Mouse (Mus musculus): ENCODE data around the gene Qk. TPM values are rescaled to one million over a fixed set of nuclear protein-coding genes. Genes with fewer than 3 reads are reported as not detected.

Qk gene
- 100 to 1,000 TPM; 548 to 551 TPM for total RNA-seq (2021)

DNA sequence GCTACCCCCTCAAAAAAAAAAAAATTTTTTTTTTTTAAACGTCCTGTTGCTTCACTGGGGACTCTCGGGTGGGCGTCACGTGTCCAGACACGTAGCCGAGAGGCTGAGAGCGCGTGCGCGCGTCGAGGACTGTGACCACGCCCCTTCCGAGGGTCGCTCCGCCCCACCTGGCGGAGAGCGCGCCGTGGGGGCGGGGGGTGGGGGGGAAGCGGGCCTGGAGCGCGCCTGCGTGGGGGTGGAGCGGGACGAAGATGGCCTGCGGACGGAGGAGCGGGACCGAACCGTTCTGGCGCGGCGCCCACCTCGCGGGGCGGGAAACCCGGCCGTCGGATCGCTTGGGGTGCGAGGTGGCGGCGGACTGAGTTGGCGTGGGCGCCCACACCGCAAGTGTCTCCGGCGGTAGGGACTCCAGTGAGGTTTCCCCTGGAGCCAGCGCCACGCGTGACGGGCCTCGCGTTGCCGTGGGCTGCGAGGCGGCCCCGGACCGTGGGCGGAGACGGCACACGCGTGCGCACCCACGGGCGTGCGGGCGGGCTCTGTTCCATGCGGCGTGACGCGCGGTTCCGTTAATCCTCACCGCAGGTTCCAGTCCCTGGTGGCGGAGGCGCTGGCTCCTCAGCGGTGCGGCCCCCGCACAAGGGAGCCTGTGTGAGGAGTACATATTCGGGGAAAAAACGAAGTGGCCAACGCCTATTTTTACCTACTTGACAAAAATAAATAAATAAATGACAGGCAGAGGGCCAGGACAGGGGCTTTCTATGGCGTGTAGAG, at the start of gene Qk:
Qk (minus strand) TSS at position 170 of the 771 bp plus-strand sequence.
- intact Hi-C loops (cut with DNase I): loop anchor here (1.0 to 10.0 kb wide), 6 partner anchors 15 to 425 kb away; no protein-coding TSS in a partner anchor

DNA sequence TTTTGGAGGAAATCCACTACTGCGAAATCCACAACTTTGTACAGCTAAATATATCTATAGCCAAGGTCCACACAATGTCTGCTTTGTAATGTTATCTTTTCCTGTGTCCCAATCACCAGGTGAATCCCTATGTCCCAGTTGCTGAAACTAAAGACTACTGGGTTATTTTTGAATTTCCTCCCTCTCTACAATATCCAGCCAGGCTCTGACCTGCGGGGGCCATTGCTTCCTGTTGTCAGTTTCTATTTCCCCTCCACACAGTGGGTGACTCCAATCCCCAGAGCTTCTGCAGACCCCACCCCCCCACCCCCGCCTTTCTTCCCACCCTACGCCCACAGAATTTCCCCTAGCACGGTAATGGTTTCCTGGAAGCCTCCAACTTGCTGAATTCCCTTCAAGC, 47.4 kb upstream of the Qk start:
- DNase-seq: no peak
- intact Hi-C loops (cut with DNase I): loop anchor here (1.0 to 2.0 kb wide), 3 partner anchors 23 to 46 kb away; no protein-coding TSS in a partner anchor

More for the DNA sequence above, at the start of gene Qk:
- peak; percentile 95 to 96 for DNase-seq

DNA sequence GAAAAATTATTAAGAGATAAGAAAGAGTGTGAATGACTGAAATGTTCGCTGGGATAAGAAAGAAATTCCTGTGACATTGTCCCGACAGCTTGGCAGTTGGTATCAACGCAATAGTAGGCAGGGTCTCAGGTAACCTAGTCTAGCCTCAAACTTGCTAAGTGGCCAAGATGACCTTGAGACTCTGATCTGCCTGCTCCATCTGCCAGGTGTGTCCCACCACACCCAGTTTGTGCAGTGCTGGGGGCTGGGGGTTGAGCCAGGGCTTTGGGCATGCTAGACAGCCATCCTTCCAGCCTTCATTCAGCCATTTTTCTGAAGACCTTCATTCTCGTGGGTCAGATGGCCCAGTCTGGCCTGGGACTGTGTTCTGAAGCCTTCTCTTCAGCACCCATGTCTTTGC, 46.9 kb upstream of the Qk start:
- intact Hi-C loops (cut with DNase I): loop anchor here (2.0 kb wide), 2 partner anchors 32 to 46 kb away; no protein-coding TSS in a partner anchor
- DNase-seq: no peak

- intact Hi-C loops (cut with DNase I): loop anchor here (2.0 kb wide), 2 partner anchors 31 to 45 kb away; no protein-coding TSS in a partner anchor
- DNase-seq: no peak
These were observed 46.1 kb upstream of the Qk start for GRCm38 (mm10) chr17:10365501-10366482.

DNA sequence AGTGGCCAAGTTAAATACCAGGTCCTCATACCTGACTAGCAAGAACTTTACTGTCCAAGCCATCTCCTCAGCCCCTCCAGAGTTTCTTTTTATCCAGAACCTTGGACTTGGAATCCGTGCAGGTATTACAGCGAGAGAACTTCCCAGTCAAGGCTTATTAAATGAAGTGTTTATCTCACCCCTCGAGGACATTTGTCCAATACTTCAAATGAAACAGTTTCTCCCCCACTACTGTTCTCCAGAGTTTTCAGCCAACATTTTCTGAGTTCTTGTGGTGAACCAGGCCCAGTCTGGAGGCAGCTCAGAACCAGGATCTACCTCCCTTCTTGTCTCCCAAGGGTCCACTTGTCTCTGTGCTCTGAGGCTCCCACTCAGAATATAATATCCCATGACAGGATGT, 43.5 kb upstream of the Qk start:
- intact Hi-C loops (cut with DNase I): no loop called here
- no peak for DNase-seq

GRCm38 (mm10) chr17:10361882-10362291, 42.2 kb upstream of the Qk start:
- intact Hi-C loops (cut with DNase I): no loop called here
- DNase-seq: no peak

DNA sequence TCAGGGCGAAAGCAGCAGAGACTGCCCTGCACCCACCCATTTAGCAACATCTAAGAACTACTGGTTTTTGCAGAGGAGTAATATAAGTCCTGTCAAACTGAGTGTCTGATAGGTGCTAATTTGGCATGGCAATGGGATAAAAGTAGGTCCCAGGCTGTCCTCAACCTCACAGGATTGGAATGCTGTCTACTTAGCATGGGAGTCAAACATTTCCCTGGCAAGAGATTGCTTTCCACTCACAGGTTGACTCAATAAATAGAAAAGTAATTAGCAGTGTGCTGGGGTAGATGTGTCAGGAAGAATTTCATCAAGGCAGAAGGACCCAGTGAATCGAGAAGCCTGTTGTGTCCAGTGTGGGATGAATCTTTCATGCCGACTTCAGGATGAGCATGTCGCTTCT, 41.1 kb upstream of the Qk start:
- peak in 1 of 2 experiments; percentile 49 for DNase-seq
- intact Hi-C loops (cut with DNase I): no loop called here

DNA sequence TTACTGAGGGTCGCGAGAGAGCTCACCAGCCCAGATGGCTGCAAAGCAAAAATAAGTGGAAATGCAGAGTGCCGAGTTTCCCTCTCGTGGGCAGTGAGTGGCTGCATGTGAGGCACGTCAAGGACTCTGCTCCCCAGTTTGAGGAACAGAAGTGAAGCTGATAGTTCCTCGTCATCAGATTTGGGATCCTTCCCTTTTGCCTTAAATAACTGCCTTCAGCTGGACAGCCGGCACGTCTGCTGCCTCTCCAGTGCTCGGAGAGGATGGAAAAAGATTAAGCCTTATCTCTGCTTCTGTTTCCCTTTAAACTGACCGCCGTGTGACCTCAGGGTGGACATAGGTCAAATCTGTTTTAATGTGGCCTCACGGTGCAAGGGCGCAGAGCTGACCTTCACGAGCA, 39.8 kb upstream of the Qk start:
- intact Hi-C loops (cut with DNase I): loop anchor here (2.0 kb wide), 1 partner anchor 17 kb away; no protein-coding TSS in a partner anchor
- no peak for DNase-seq

DNA sequence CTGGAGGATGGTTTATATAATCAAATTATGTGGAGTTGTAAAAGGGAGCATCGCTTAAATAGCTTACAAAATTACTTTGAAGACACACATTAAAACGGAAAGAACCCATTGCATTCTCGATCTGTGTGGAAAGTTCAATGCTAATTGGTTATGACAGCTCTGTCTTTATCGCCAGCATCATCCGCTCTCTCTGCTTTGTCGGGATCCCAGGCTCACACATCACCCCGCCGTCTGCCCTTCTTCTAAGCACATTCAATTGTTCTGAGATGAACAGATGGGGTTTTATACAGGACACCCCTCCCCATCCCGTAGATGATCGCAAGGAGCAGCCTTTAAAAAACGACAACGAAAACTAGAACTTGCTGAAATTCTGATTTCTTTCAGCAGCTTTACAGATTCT, 37.7 kb upstream of the Qk start:
- intact Hi-C loops (cut with DNase I): no loop called here
- no peak for DNase-seq

GRCm38 (mm10) chr17:10356294-10356693, 36.6 kb upstream of the Qk start:
- no peak for DNase-seq
- intact Hi-C loops (cut with DNase I): no loop called here

DNA sequence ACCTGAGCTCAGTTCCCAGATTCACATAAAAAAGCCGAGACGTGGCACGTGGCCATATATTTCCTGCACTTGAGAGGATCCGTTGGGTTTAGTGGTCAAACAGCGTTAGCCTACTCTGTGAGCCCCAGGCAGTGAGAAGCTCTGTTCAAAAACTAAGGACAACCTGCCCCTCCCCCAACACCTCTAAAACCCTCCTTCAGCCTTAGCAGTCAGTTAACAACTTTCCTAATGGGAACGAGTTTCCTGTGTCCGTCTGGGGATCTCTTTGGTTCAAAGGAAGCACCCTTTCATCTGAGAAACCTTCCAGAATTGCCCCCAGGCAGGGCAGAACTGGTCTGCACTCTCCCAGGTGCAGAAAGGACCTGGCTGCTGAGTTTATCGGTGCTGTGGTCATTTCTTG, 36.1 kb upstream of the Qk start:
- intact Hi-C loops (cut with DNase I): no loop called here
- DNase-seq: no peak

- DNase-seq: no peak
- intact Hi-C loops (cut with DNase I): no loop called here
These were observed 18.6 kb upstream of the Qk start for GRCm38 (mm10) chr17:10338286-10338685.

GRCm38 (mm10) chr17:10336558-10336957, 16.9 kb upstream of the Qk start:
- intact Hi-C loops (cut with DNase I): no loop called here
- no peak for DNase-seq

GRCm38 (mm10) chr17:10335809-10336499, 16.3 kb upstream of the Qk start:
- peak in 1 of 2 experiments; percentile 59 for DNase-seq
- intact Hi-C loops (cut with DNase I): loop anchor here (2.0 kb wide), 2 partner anchors 15 to 31 kb away; no protein-coding TSS in a partner anchor

GRCm38 (mm10) chr17:10334957-10335690, 15.5 kb upstream of the Qk start:
- DNase-seq: peak; percentile 86 to 88
- intact Hi-C loops (cut with DNase I): loop anchor here (2.0 kb wide), 2 partner anchors 14 to 32 kb away; no protein-coding TSS in a partner anchor

- DNase-seq: no peak
- intact Hi-C loops (cut with DNase I): loop anchor here (2.0 kb wide), 2 partner anchors 14 to 32 kb away; no protein-coding TSS in a partner anchor
These were observed 14.8 kb upstream of the Qk start for GRCm38 (mm10) chr17:10334481-10334880.

DNA sequence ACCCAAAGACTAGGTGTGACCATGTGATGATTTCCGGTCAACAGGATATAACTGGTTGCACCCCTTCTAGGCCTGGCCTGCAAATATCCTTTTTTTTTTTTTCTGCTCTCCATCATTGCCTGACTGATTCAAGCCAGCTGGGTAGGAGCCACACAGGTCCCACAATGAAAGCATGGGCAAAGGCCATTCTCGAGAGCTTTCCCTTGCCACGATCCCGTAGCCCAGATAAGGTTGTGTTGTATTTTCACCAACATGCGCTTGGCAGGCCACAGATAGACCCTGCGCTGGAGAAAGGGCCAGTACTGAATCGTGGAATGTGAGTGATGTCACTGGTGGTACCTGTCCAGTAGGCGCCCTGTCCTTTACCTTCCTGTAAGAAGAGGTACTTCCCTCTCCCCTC, 13.7 kb upstream of the Qk start:
- intact Hi-C loops (cut with DNase I): no loop called here
- DNase-seq: no peak

GRCm38 (mm10) chr17:10332127-10332526, 12.5 kb upstream of the Qk start:
- DNase-seq: no peak
- intact Hi-C loops (cut with DNase I): no loop called here

DNA sequence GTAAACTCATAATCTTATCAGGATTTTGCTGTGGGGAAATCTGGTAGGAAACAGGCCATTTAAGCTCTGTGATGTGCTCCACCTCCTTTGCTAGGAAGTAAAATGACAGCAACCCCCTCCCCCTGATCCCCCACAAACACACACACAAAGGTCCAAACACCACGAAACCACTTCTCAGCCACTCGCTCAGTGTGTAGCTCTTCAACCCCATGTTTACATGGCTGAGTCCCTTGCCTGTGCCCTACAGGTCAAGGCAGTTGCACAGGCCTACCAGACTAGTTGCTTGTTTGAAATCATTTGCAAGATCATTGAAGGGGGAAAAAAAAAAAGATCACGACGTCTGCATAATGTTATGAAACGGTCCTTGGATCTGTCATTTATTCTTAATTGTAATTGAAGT, 9.8 kb upstream of the Qk start:
- no peak for DNase-seq
- intact Hi-C loops (cut with DNase I): loop anchor here (10.0 kb wide), 1 partner anchor 415 kb away; no protein-coding TSS in a partner anchor

Data from heart, postnatal 10 days (tissue).